Mouse (Mus musculus) thymus, postnatal 10 days (tissue): ENCODE data around the gene Gsg1l2.

Source experiments
- DNase-seq, 2 experiments: peaks; one replicate each; pipeline ENCODE4 v3.0.0; 2021; ENCODE audit warnings: low spot score in 2 of 2

Gsg1l2 gene

GRCm38 (mm10) chr11:67774379-67774778 lies at the start of gene Gsg1l2:
Gene Gsg1l2, plus strand, starts transcription at chr11:67774608.
- no peak for DNase-seq

- DNase-seq, result no peak
Observed at GRCm38 (mm10) chr11:67727095-67727494, 47.3 kb upstream of the Gsg1l2 start.

GRCm38 (mm10) chr11:67728726-67729125 lies 45.7 kb upstream of the Gsg1l2 start:
- DNase-seq, result no peak

GRCm38 (mm10) chr11:67731056-67731455 lies 43.4 kb upstream of the Gsg1l2 start:
- DNase-seq, result no peak

GRCm38 (mm10) chr11:67733726-67734125 lies 40.7 kb upstream of the Gsg1l2 start:
- no peak for DNase-seq

- no peak for DNase-seq
Observed at GRCm38 (mm10) chr11:67734597-67734996, 39.8 kb upstream of the Gsg1l2 start.

GRCm38 (mm10) chr11:67738345-67738744 lies 36.1 kb upstream of the Gsg1l2 start:
- DNase-seq, result no peak

GRCm38 (mm10) chr11:67738846-67739490 lies 35.4 kb upstream of the Gsg1l2 start:
- no peak for DNase-seq

GRCm38 (mm10) chr11:67741569-67741968 lies 32.8 kb upstream of the Gsg1l2 start:
- DNase-seq, result no peak

GRCm38 (mm10) chr11:67756287-67756686 lies 18.1 kb upstream of the Gsg1l2 start:
- DNase-seq, result no peak

- no peak for DNase-seq
Observed at GRCm38 (mm10) chr11:67757373-67758167, 16.8 kb upstream of the Gsg1l2 start.

- DNase-seq, result no peak
Observed at GRCm38 (mm10) chr11:67771053-67771452, 3.4 kb upstream of the Gsg1l2 start, which contains the start of gene Glp2r. Gene Glp2r, minus strand, starts transcription at chr11:67771153.

GRCm38 (mm10) chr11:67771691-67772090 lies 2.7 kb upstream of the Gsg1l2 start:
- DNase-seq, result no peak

GRCm38 (mm10) chr11:67772577-67772976 lies 1.8 kb upstream of the Gsg1l2 start:
- peak in 1 of 2 experiments; percentile 3 for DNase-seq

- DNase-seq, result no peak
Observed at GRCm38 (mm10) chr11:67790182-67790581, 15.8 kb downstream of the Gsg1l2 start.

- DNase-seq, result no peak
Observed at GRCm38 (mm10) chr11:67797931-67798330, 23.5 kb downstream of the Gsg1l2 start, which contains the start of gene Dhrs7c. Gene Dhrs7c, plus strand, starts transcription at chr11:67798187.

GRCm38 (mm10) chr11:67800130-67800723 lies 25.8 kb downstream of the Gsg1l2 start:
- DNase-seq, result no peak

GRCm38 (mm10) chr11:67801169-67801568 lies 26.8 kb downstream of the Gsg1l2 start:
- DNase-seq, result no peak

- peak in 1 of 2 experiments; percentile 6 for DNase-seq
Observed at GRCm38 (mm10) chr11:67805538-67805937, 31.1 kb downstream of the Gsg1l2 start.

GRCm38 (mm10) chr11:67806832-67807597 lies 32.6 kb downstream of the Gsg1l2 start:
- no peak for DNase-seq

GRCm38 (mm10) chr11:67808051-67808450 lies 33.6 kb downstream of the Gsg1l2 start:
- no peak for DNase-seq

GRCm38 (mm10) chr11:67811535-67811934 lies 37.1 kb downstream of the Gsg1l2 start:
- no peak for DNase-seq
